Mouse (Mus musculus): Measurements from ENCODE around the gene Foxo3. TPM values are rescaled to one million over a fixed set of nuclear protein-coding genes. Genes with fewer than 3 reads are reported as not detected.

Foxo3 gene
- polyA plus RNA-seq, 1 experiment from 2014 or later: 4.8 TPM

DNA sequence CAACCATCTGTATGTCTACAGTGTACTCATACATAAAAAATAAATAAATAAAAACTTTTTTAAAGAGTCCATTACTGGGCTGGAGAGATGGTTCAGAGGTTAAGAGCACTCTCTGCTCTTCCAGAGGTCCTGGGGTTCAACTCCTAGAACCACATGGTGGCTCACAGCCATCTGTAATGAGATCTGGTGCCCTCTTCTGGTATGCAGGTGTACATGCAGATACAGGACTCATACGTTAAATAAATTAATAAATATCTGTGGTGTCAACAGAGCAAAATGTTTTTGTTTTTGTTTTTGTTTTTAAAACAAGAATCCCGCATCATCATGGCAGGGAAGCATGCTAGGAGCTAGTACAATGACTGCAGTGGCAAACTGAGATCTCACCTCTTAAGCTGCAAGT, 20.6 kb upstream of the Foxo3 start:
- Histone ChIP-seq H3K27me3 (no peaks in the 10 kb centered on the region), H3K36me3 (no peaks in the 10 kb centered on the region), H3K9ac (no peak overlapping the region), H3K9me3 (no peaks in the 10 kb centered on the region), H3K4me2 (no peak overlapping the region), H3K27ac (replicated peaks) (no peak overlapping the region), H3K4me3 (no peak overlapping the region), H3K4me1 (replicated peaks) (no peaks in the 10 kb centered on the region)
- ATAC-seq (ENCODE audit: low FRiP score, low read depth): no peak
- 81% methylated on average over 2 of the region's 2 CpGs for WGBS

DNA sequence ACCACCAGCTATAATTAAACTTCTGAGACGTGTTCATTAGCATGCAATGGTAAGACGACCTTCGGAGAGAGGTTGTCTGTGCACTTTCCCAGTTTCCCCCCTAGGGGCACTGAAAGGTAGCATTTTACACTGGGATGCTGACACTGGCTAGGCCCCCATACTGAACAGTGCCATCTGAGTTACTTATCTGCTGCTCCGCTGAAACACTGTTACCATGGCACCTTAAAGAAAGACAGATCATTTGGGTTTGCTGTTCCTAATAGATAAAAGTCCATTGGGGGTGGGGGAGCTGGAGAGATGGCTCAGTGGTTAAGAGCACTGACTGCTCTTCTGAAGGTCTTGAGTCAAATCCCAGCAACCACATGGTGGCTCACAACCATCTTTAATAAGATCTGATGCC, 20.0 kb upstream of the Foxo3 start:
- Histone ChIP-seq H3K9ac (no peak overlapping the region), H3K27me3 (no peaks in the 10 kb centered on the region), H3K4me3 (no peak overlapping the region), H3K36me3 (no peaks in the 10 kb centered on the region), H3K9me3 (no peaks in the 10 kb centered on the region), H3K27ac (replicated peaks) (no peak overlapping the region), H3K4me1 (replicated peaks) (no peaks in the 10 kb centered on the region), H3K4me2 (no peak overlapping the region)
- ATAC-seq (ENCODE audit: low FRiP score, low read depth): no peak
- 52% methylated on average over 4 of the region's 4 CpGs for WGBS

DNA sequence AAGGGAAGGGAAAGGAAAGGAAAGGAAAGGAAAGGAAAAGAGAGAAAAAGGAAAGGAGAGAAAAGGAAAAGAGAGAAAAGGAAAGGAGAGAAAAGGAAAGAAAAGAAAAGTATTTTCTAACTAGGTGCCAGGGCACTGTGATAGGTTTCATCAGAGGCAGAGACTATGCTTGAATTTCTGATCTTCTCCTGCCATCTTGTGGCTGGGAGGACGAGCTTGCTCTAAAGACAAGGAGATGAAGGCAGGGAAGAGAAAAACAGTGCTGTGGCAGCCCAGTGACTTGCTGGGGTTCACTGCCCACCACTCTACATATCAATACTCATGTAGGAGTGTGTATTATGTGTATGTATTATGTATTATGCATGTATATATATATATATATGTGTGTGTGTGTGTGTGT, 18.5 kb upstream of the Foxo3 start:
- Histone ChIP-seq H3K4me1 (replicated peaks) (no peaks in the 10 kb centered on the region), H3K36me3 (no peaks in the 10 kb centered on the region), H3K4me2 (no peak overlapping the region), H3K27me3 (no peaks in the 10 kb centered on the region), H3K4me3 (no peak overlapping the region), H3K27ac (replicated peaks) (no peak overlapping the region), H3K9me3 (no peaks in the 10 kb centered on the region), H3K9ac (no peak overlapping the region)
- WGBS: 14% methylated on average over 1 of the region's 1 CpGs
- peak; percentile 30; the same call in 1 of the 2 replicates for ATAC-seq (ENCODE audit: low FRiP score, low read depth)

DNA sequence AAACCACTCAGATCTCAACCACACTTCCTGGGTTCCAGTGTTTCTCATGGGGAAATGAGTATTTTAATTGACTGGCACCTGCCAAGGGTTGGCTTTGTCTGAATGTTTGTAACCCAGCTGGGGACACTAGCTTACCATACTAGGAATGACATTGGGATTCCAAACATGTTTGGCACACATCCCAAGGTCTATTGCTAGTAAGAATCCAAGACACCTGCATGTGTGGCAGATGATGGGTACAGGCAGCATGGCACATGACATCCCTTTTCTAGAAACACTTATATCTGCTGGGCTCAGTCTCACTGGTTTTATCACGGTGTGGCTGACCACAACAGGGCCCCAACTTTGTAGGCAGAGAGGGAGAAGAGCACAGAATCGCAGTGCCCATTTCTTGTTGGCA, 17.8 kb upstream of the Foxo3 start:
- H3K36me3 ChIP-seq: no peaks in the 10 kb centered on the region
- H3K27ac ChIP-seq (replicated peaks): no peak overlapping the region
- no peak overlapping the region for H3K9ac ChIP-seq
- no peaks in the 10 kb centered on the region for H3K9me3 ChIP-seq
- H3K4me3 ChIP-seq: no peak overlapping the region
- no peaks in the 10 kb centered on the region for H3K4me1 ChIP-seq (replicated peaks)
- H3K4me2 ChIP-seq: no peak overlapping the region
- no peaks in the 10 kb centered on the region for H3K27me3 ChIP-seq
- no peak for ATAC-seq (ENCODE audit: low FRiP score, low read depth)
- WGBS: 67% methylated on average over 2 of the region's 2 CpGs

GRCm38 (mm10) chr10:42293877-42294276, 17.3 kb upstream of the Foxo3 start:
- 65% methylated on average over 4 of the region's 4 CpGs for WGBS
- Histone ChIP-seq H3K9me3 (no peaks in the 10 kb centered on the region), H3K9ac (no peak overlapping the region), H3K27ac (replicated peaks) (no peak overlapping the region), H3K36me3 (no peaks in the 10 kb centered on the region), H3K4me2 (no peak overlapping the region), H3K27me3 (no peaks in the 10 kb centered on the region), H3K4me3 (no peak overlapping the region), H3K4me1 (replicated peaks) (no peaks in the 10 kb centered on the region)
- no peak for ATAC-seq (ENCODE audit: low FRiP score, low read depth)

DNA sequence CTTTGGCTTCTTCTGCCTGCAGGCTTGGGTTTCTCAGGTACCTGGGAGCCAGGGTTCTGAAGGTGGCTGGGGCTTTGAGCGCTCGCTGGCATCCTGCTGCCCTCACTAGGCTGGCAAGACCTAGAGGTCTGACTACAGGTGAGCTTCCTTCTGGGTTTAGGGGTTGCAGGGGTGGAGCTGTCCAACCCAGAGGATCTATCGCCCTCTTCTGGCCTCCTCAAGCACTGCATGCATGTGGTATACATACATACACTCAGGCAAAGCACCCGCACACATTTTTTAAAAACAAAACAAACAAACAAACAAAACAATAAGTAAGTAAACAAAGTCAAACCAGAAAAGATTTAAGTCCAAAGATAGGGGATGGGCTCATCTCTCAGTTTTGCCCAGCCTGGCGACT, 14.8 kb upstream of the Foxo3 start:
- no peak overlapping the region for H3K4me3 ChIP-seq
- no peaks in the 10 kb centered on the region for H3K36me3 ChIP-seq
- 58% methylated on average over 5 of the region's 5 CpGs for WGBS
- no peak for ATAC-seq (ENCODE audit: low FRiP score, low read depth)
- no peaks in the 10 kb centered on the region for H3K9me3 ChIP-seq
- no peaks in the 10 kb centered on the region for H3K4me1 ChIP-seq (replicated peaks)
- no peak overlapping the region for H3K4me2 ChIP-seq
- no peaks in the 10 kb centered on the region for H3K27me3 ChIP-seq
- no peak overlapping the region for H3K27ac ChIP-seq (replicated peaks)
- no peak overlapping the region for H3K9ac ChIP-seq

- no peak overlapping the region for H3K27ac ChIP-seq (replicated peaks)
- 42% methylated on average over 1 of the region's 1 CpGs for WGBS
- no peak overlapping the region for H3K4me3 ChIP-seq
These were observed 11.1 kb upstream of the Foxo3 start for GRCm38 (mm10) chr10:42287666-42288065.

DNA sequence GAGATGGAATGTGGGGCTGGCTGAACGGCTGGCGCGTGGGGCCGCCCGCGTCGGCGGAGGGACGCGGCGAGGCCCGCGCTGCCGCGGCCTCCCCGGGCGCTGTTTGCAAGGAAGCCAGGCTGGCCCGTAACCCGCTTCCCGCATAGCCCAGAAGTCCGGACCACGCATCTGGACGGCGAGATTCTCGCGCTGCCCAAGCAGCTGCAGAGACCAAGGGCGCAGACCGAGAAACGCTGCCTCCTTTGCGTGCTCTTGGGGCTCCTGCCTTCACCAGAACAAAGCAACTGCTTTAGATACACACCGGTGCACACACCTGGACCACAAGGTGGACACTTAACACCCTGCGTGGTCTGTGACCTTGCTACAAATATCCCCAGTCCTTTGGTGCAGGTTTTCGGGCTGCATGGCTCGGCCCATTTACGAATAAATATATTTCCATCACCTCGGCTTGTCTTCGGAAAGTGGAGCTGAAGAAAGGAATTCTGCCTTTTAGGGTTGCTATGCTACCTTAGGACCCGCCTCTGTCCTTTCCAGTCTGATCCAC, 1.8 kb upstream of the Foxo3 start:
- no peak; the same call in 1 of the 2 replicates for ATAC-seq (ENCODE audit: low FRiP score, low read depth)
- peaks cover 3% of the 10 kb centered on the region for H3K27me3 ChIP-seq
- no peaks in the 10 kb centered on the region for H3K9me3 ChIP-seq
- H3K36me3 ChIP-seq: no peaks in the 10 kb centered on the region
- peak overlapping the region; percentile 61 for H3K9ac ChIP-seq
- H3K4me3 ChIP-seq: peak overlapping the region; percentile 81
- WGBS: 1% methylated on average over 38 of the region's 38 CpGs
- H3K4me1 ChIP-seq (replicated peaks): peaks cover 25% of the 10 kb centered on the region
- H3K4me2 ChIP-seq: peak overlapping the region; percentile 75
- peak overlapping the region; percentile 98 for H3K27ac ChIP-seq (replicated peaks)

More at GRCm38 (mm10) chr10:42287666-42288065, 11.1 kb upstream of the Foxo3 start:
- Histone ChIP-seq H3K4me2 (no peak overlapping the region), H3K9me3 (no peaks in the 10 kb centered on the region), H3K9ac (no peak overlapping the region), H3K4me1 (replicated peaks) (no peaks in the 10 kb centered on the region), H3K36me3 (no peaks in the 10 kb centered on the region), H3K27me3 (no peaks in the 10 kb centered on the region)
- ATAC-seq (ENCODE audit: low FRiP score, low read depth): no peak

DNA sequence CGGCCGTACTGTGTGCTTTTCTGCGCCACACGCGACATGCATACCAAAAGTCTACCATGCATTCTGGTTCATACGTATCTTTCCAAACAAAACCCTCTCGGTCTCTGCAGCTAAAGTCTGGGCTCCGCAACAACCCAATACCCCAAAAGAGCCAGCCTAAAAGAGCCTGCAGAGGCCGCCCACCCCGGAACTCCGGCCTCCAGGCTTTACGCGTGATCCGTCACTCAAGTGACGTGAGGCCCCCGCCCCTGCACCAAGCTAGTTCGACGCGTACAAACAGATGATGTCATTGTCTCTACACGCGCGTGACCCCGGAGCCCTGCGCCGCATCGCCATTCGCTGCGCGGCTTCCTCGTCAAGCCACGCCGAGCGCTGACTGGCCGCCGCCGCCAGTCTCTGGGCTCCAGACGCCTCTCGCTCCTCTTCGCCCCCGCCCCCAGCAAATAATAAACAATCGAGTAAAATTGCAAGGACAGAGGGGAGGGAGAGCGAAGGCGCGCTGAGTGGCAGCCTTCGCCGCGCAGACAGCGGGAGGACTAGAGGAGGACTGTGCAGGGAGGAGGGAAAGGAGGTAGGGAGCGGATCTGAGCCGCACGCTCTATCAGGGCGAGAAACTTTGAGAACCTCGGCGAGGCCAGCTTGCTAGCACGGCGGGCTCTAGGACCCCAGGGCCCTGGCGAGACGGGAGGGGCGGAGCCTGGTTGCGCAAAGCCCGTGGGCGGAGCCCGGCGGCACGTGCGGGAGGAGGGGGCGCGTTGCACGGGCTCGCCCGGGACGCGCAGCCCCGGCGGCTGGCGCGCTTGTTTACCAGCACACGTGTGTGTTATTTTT, 1.1 kb upstream of the Foxo3 start:
- peaks cover 28% of the 10 kb centered on the region for H3K4me1 ChIP-seq (replicated peaks)
- ATAC-seq (ENCODE audit: low FRiP score, low read depth): peak; percentile 94
- H3K4me2 ChIP-seq: peak overlapping the region; percentile 75
- H3K4me3 ChIP-seq: peak overlapping the region; percentile 81
- H3K9me3 ChIP-seq: no peaks in the 10 kb centered on the region
- peak overlapping the region; percentile 67 for H3K9ac ChIP-seq
- no peaks in the 10 kb centered on the region for H3K36me3 ChIP-seq
- peaks cover 3% of the 10 kb centered on the region for H3K27me3 ChIP-seq
- under 1% methylated on average over 78 of the region's 78 CpGs for WGBS
- H3K27ac ChIP-seq (replicated peaks): peak overlapping the region; percentile 98

- ATAC-seq (ENCODE audit: low FRiP score, low read depth): peak; percentile 1; the same call in 1 of the 2 replicates
- peaks cover 3% of the 10 kb centered on the region for H3K27me3 ChIP-seq
- peaks cover 36% of the 10 kb centered on the region for H3K4me1 ChIP-seq (replicated peaks)
- under 1% methylated on average over 23 of the region's 40 CpGs for WGBS
- peak overlapping the region; percentile 81 for H3K4me3 ChIP-seq
- H3K27ac ChIP-seq (replicated peaks): peak overlapping the region; percentile 98
- peak overlapping the region; percentile 75 for H3K4me2 ChIP-seq
- peak overlapping the region; percentile 67 for H3K9ac ChIP-seq
- no peaks in the 10 kb centered on the region for H3K36me3 ChIP-seq
- no peaks in the 10 kb centered on the region for H3K9me3 ChIP-seq
These were observed 569 bp downstream of the Foxo3 start for GRCm38 (mm10) chr10:42275871-42276501.

- 0% methylated on average over 46 of the region's 54 CpGs for WGBS
- Histone ChIP-seq H3K9ac (peak overlapping the region; percentile 67), H3K4me3 (peak overlapping the region; percentile 81), H3K4me2 (peak overlapping the region; percentile 75), H3K9me3 (no peaks in the 10 kb centered on the region), H3K4me1 (replicated peaks) (peaks cover 36% of the 10 kb centered on the region), H3K36me3 (no peaks in the 10 kb centered on the region), H3K27ac (replicated peaks) (peak overlapping the region; percentile 98), H3K27me3 (peaks cover 3% of the 10 kb centered on the region)
- no peak for ATAC-seq (ENCODE audit: low FRiP score, low read depth)
These were observed 1.1 kb downstream of the Foxo3 start for GRCm38 (mm10) chr10:42275401-42275870.

Data from hindbrain, embryonic 15.5 days (tissue).